Mouse (Mus musculus) intestine, postnatal 0 days (tissue): ENCODE data around the gene Stil. TPM values are rescaled to one million over a fixed set of nuclear protein-coding genes. Genes with fewer than 3 reads are reported as not detected.
"Not testable (repeated sequence)": the region's sequence is repeated elsewhere in the genome, so short reads cannot be mapped to it uniquely, and the experiment has no call there.

Source experiments
- ATAC-seq: fragments of 200-750 bp; cut with Nextera tagmentation; 2 replicates; pipeline ENCODE4 v1.8.0; 2017; ENCODE audit warnings: mild to moderate bottlenecking, moderate TSS enrichment, moderate library complexity
- H3K27ac ChIP-seq: fragments of 300-500 bp; sonication (generic); 2 replicates; pipeline ENCODE4 v1.5.1; 2014; ENCODE audit warnings: mild to moderate bottlenecking, low read depth, low read length, moderate library complexity
- H3K27me3 ChIP-seq: fragments of 300-500 bp; sonication (generic); replicated peaks from 2 replicates; pipeline ENCODE4 v1.6.1; 2014; ENCODE audit warnings: low read length, mixed read lengths; ENCODE audit not compliant: control insufficient read depth, insufficient read depth
- H3K36me3 ChIP-seq: fragments of 300-500 bp; sonication (generic); 2 replicates; pipeline ENCODE4 v1.6.1; 2014; ENCODE audit warnings: mild to moderate bottlenecking, moderate library complexity; ENCODE audit not compliant: control insufficient read depth, insufficient read depth
- H3K4me1 ChIP-seq: fragments of 300-500 bp; sonication (generic); replicated peaks from 2 replicates; pipeline ENCODE4 v1.6.1; 2014; ENCODE audit warnings: antibody characterized with exemption, low read length, mixed read lengths; ENCODE audit not compliant: control insufficient read depth, insufficient read depth
- H3K4me2 ChIP-seq: fragments of 300-500 bp; sonication (generic); replicated peaks from 2 replicates; pipeline ENCODE4 v1.6.1; 2014; ENCODE audit warnings: low read depth, mild to moderate bottlenecking, moderate library complexity
- H3K4me3 ChIP-seq: fragments of 300-500 bp; sonication (generic); 2 replicates; pipeline ENCODE4 v1.5.1; 2014; ENCODE audit warnings: low read depth, low read length
- H3K9ac ChIP-seq: fragments of 300-500 bp; sonication (generic); 2 replicates; pipeline ENCODE4 v1.6.1; 2014; ENCODE audit warnings: mild to moderate bottlenecking, low read depth, low read length
- H3K9me3 ChIP-seq: fragments of 300-500 bp; sonication (generic); 2 replicates; pipeline ENCODE4 v1.6.1; 2016; ENCODE audit warnings: mixed run types; ENCODE audit not compliant: control insufficient read depth
- CTCF ChIP-seq: sonication (generic); IDR thresholded peaks from 2 replicates; pipeline ENCODE4 v1.5.1; 2016; ENCODE audit warnings: low read depth, mild to moderate bottlenecking, control low read depth, antibody characterized with exemption, moderate library complexity
- WGBS: fragments of 180-500 bp; shearing (Covaris S2); extraction: QIAGEN DNeasy Blood & Tissue Kit; methylation state at CpG from one replicate; pipeline ENCODE4 v1.1.7; 2014; 5-methylcytosine and 5-hydroxymethylcytosine counted together
- polyA plus RNA-seq: library from polyadenylated mRNA; unstranded; fragments of >200 nt; fragmentation: Nextera tagmentation; extraction: Ambion mirVana; gene quantifications from 2 replicates; pipeline ENCODE4 v1.2.1, GENCODE M21; 2015

The Stil gene
- polyA plus RNA-seq, result 2.4 and 3.3 TPM in 2 replicates

GRCm38 (mm10) chr4:114999773-115000428 lies at the start of gene Stil:
TSS of gene Stil (plus strand) at chr4:115000159.
- 0 out of 2 replicates have a peak, but pooled peaks cover 3% of the 10 kb centered on the region for H3K4me1 ChIP-seq
- no peaks in the 10 kb centered on the region for H3K36me3 ChIP-seq
- peak within 1 kb of the TSS; percentile 78 for H3K4me3 ChIP-seq
- H3K27ac ChIP-seq, result peak within 1 kb of the TSS; percentile 90
- WGBS, result under 1% methylated on average over 52 of the region's 52 CpGs
- H3K4me2 ChIP-seq, result peak within 1 kb of the TSS; percentile 76
- TF ChIP-seq CTCF, result peak; percentile 44; the same call in 1 of the 2 replicates
- peak within 1 kb of the TSS; percentile 70 for H3K9ac ChIP-seq
- ATAC-seq, result peak; percentile 98
- no peaks in the 10 kb centered on the region for H3K9me3 ChIP-seq
- no peaks in the 10 kb centered on the region for H3K27me3 ChIP-seq

DNA sequence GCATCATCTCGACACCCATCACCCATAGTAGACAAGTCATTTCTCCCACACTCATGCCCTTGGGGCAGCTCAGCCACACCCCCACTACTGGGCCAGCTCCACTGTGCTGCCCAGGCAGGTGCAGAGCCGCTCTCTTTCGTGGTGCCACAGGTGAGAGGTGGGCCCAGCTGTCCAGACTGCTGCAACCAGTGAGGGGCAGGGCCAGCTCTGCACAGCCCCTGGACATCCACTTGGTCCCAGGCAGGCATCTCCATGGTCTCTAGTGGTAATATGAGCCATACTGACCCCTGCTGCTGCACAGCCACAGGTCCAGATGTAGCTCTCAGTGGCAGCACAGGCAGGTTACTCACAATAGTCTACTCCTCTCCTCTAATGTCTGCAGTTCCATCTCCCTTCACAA lies 46.8 kb upstream of the Stil start:
- H3K27ac ChIP-seq, result no peak overlapping the region
- no peaks in the 10 kb centered on the region for H3K27me3 ChIP-seq
- no peaks in the 10 kb centered on the region for H3K4me1 ChIP-seq
- H3K4me3 ChIP-seq, result no peak overlapping the region
- H3K4me2 ChIP-seq, result no peak overlapping the region
- no peak for TF ChIP-seq CTCF
- 87% methylated on average over 3 of the region's 3 CpGs for WGBS
- no peaks in the 10 kb centered on the region for H3K36me3 ChIP-seq
- ATAC-seq, result no peak
- no peak overlapping the region for H3K9ac ChIP-seq
- no peaks in the 10 kb centered on the region for H3K9me3 ChIP-seq

DNA sequence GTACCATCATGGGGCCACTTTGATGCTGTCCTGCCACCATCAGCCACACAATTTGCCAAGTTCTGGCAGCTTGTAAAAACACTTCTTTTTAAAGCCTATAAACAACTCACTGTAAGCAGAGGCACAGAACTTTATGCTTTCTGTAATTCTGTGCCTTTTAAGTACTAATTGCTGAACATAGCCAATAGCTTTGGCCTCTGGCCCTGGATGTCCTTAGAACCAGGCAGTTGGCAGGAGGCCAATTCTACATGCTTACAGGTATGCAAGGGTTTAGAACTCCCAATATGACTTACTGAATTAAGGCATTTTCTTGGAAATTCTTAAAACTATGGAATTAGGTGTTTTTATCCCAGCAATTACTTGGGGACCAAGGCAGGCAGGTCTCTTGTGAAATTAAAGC lies 42.6 kb upstream of the Stil start:
- Histone ChIP-seq H3K9me3 (no peaks in the 10 kb centered on the region), H3K9ac (no peak overlapping the region), H3K27me3 (no peaks in the 10 kb centered on the region), H3K4me2 (no peak overlapping the region), H3K27ac (no peak overlapping the region), H3K4me1 (no peaks in the 10 kb centered on the region), H3K36me3 (peaks cover 6% of the 10 kb centered on the region), H3K4me3 (no peak overlapping the region)
- TF ChIP-seq CTCF, result no peak
- ATAC-seq, result no peak

DNA sequence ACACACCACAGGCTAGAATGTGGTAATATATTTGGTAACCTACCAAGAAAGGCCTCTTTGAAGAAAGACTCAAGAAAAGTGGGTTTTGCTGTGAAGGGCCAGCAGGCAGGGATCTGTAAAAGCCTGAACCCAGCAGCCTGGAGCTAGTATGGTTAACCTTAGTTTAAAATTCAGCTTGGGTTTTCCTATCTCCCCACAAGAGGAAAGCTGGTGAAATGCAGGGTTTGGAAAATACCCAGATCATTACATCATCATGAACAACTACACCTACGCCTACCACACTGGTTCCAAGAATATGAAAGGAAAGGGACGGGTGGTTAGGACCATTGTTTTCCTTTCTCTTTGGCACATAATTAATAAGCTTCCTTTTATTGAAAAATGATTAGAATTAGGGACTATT lies 41.7 kb upstream of the Stil start:
- no peak for TF ChIP-seq CTCF
- H3K27ac ChIP-seq, result no peak overlapping the region
- no peak for ATAC-seq
- H3K9ac ChIP-seq, result no peak overlapping the region
- no peaks in the 10 kb centered on the region for H3K9me3 ChIP-seq
- 83% methylated on average over 2 of the region's 2 CpGs for WGBS
- no peak overlapping the region for H3K4me3 ChIP-seq
- no peak overlapping the region for H3K4me2 ChIP-seq
- no peaks in the 10 kb centered on the region for H3K4me1 ChIP-seq
- peaks cover 12% of the 10 kb centered on the region for H3K36me3 ChIP-seq
- H3K27me3 ChIP-seq, result no peaks in the 10 kb centered on the region

DNA sequence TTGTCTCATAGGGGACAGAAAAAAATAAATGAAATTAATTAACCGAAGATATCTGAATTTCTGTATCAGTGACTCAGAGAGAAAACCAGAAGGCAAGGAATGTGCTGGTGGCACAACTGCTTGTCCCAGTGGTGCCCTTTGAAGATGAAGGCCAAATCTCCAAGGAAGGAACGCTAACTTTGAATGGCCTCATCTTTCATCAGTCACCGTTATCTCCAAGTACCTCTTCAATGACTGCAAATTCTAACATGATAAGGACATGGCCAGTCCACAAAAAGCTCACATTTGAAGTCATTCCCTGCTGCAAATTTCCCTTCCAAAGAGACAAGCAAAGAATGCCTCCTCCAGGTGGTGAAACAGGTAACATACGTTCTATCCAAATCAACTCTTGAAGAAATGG lies 41.2 kb upstream of the Stil start:
- peaks cover 13% of the 10 kb centered on the region for H3K36me3 ChIP-seq
- H3K4me2 ChIP-seq, result no peak overlapping the region
- no peak for ATAC-seq
- H3K9me3 ChIP-seq, result no peaks in the 10 kb centered on the region
- WGBS, result 86% methylated on average over 4 of the region's 4 CpGs
- no peaks in the 10 kb centered on the region for H3K4me1 ChIP-seq
- H3K4me3 ChIP-seq, result no peak overlapping the region
- no peak overlapping the region for H3K9ac ChIP-seq
- H3K27ac ChIP-seq, result no peak overlapping the region
- H3K27me3 ChIP-seq, result no peaks in the 10 kb centered on the region
- TF ChIP-seq CTCF, result no peak

- Histone ChIP-seq H3K4me1 (no peaks in the 10 kb centered on the region), H3K4me3 (no peak overlapping the region), H3K9me3 (no peaks in the 10 kb centered on the region), H3K27ac (no peak overlapping the region), H3K36me3 (peaks cover 14% of the 10 kb centered on the region), H3K4me2 (no peak overlapping the region), H3K27me3 (no peaks in the 10 kb centered on the region), H3K9ac (no peak overlapping the region)
- ATAC-seq, result no peak
- 85% methylated on average over 2 of the region's 2 CpGs for WGBS
- no peak for TF ChIP-seq CTCF
Observed at GRCm38 (mm10) chr4:114959533-114959932, 40.4 kb upstream of the Stil start.

DNA sequence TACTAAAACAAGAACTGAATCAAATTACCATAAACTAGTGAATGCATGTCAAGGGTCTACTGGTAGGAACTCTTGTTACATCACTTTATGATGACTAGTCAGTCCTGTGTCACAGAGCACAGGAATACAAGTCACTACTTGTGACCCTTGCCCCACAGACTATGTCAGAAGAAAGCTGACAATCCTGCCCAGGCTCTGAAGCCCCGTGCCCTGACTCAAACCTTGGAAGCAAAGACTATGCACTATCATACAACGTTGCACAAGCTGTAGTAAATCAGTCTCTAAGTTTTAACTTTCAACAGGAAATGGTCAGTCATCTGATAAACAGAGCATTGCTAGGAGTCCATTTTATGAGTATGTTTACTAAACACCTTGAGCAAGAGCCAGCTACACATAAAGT lies 39.1 kb upstream of the Stil start:
- not testable (repeated sequence) for H3K9ac ChIP-seq, H3K9me3 ChIP-seq, H3K4me3 ChIP-seq, H3K27me3 ChIP-seq, H3K4me1 ChIP-seq, H3K4me2 ChIP-seq, H3K27ac ChIP-seq
- peak; percentile 92 for ATAC-seq
- H3K36me3 ChIP-seq, result peaks cover 27% of the 10 kb centered on the region
- WGBS, result 36% methylated on average over 2 of the region's 2 CpGs
